Mouse (Mus musculus): ENCODE measurements at regions not wholly inside any gene's neighbourhood (a gene's known extent, or its start where the extent isn't known, plus 50 kb on each side); places are given as distances from the start of the nearest gene placed in this dataset.
A peak's percentile ranks its signal among the peaks of the same experiment; 100 is the strongest.

DNA sequence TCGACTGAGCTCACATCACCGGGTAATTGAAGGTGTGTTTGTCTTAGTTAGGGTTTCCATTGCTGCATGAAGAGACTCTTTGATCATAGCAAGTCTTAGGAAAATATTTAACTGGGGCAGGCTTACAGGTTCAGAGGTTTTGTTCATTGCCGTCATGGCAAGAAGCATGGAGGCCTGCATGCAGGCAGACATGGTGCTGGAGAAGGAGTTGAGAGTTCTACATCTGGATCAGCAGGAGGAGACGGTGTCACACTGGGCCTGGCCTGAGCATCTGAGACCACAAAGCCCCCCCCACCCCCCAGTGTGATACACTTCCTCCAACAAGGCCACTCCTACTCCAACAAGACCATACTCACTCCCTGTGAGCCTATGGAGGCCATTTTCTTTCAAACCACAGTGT, 61.3 kb upstream of the Cyp1b1 start:
- no peak overlapping the region for H3K4me3 ChIP-seq (replicated peaks; ENCODE audit: low read length)
- no peak for ATAC-seq
- no peaks in the 10 kb centered on the region; the same call in 1 of the 2 replicates for H3K27me3 ChIP-seq (replicated peaks; ENCODE audit: control insufficient read depth, insufficient read depth, low read length)
- no peak overlapping the region for H3K9ac ChIP-seq (replicated peaks; ENCODE audit: low read depth, low read length)
- H3K27ac ChIP-seq (ENCODE audit: low read length), result no peak overlapping the region
- peaks cover 5% of the 10 kb centered on the region for H3K4me1 ChIP-seq (replicated peaks; ENCODE audit: control insufficient read depth, insufficient read depth, low read length)
- no peaks in the 10 kb centered on the region for H3K36me3 ChIP-seq (ENCODE audit: control insufficient read depth, insufficient read depth)
- H3K4me2 ChIP-seq (ENCODE audit: low read length), result no peak overlapping the region
- no peaks in the 10 kb centered on the region; the same call in 1 of the 2 replicates for H3K9me3 ChIP-seq (ENCODE audit: control insufficient read depth, low read length)
- 89% methylated on average over 4 of the region's 4 CpGs for WGBS

DNA sequence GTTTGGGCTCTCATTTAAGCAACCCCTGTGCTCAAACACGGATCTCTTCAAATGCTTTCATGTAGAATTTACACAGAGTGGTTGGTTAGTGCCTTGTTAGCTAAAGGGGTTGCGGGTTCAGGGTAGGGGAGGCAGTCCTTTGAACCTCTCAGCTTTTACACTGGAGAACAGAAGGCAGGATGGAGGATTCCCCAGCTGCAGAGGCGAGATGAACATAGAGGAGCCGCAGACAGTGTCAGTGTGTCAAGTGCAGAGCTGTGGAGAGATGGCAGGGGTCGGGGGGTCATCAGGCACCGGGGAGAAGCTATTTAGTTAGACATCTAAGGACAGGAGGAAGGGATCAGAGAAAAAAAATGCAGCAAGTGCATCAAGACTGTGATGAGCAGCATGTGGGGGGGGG, 60.4 kb upstream of the Cyp1b1 start:
- Histone ChIP-seq H3K4me3 (replicated peaks; ENCODE audit: low read length) (no peak overlapping the region), H3K36me3 (ENCODE audit: control insufficient read depth, insufficient read depth) (no peaks in the 10 kb centered on the region)

DNA sequence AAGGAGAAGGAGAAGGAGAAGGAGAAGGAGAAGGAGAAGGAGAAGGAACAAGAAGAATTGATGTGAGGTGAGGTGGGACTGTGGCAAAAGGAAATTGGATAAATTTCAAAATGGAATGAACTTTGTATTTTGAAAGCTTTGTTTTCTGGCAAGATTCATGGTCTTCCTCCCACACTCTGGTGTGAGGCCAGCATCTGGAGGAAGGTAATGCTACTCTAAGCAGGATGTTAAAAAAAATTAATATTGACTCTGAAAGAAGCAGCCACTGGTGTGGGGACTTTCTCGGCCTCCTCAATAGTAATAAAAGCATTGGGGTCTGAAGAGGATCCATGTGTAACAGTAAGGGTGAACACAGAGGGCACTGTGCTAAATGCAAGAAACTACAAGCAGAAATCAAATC, 59.4 kb upstream of the Cyp1b1 start:
- Histone ChIP-seq H3K4me1 (replicated peaks; ENCODE audit: control insufficient read depth, insufficient read depth, low read length) (peaks cover 5% of the 10 kb centered on the region), H3K9ac (replicated peaks; ENCODE audit: low read depth, low read length) (no peak overlapping the region), H3K36me3 (ENCODE audit: control insufficient read depth, insufficient read depth) (no peaks in the 10 kb centered on the region), H3K27me3 (replicated peaks; ENCODE audit: control insufficient read depth, insufficient read depth, low read length) (no peaks in the 10 kb centered on the region; the same call in 1 of the 2 replicates), H3K27ac (ENCODE audit: low read length) (no peak overlapping the region), H3K9me3 (ENCODE audit: control insufficient read depth, low read length) (no peaks in the 10 kb centered on the region), H3K4me2 (ENCODE audit: low read length) (no peak overlapping the region), H3K4me3 (replicated peaks; ENCODE audit: low read length) (no peak overlapping the region)
- no peak for ATAC-seq
- 88% methylated on average over 1 of the region's 1 CpGs for WGBS

More for the DNA sequence above, 60.4 kb upstream of the Cyp1b1 start:
- H3K27ac ChIP-seq (ENCODE audit: low read length), result no peak overlapping the region
- no peak for ATAC-seq
- H3K4me1 ChIP-seq (replicated peaks; ENCODE audit: control insufficient read depth, insufficient read depth, low read length), result peaks cover 5% of the 10 kb centered on the region
- no peaks in the 10 kb centered on the region; the same call in 1 of the 2 replicates for H3K9me3 ChIP-seq (ENCODE audit: control insufficient read depth, low read length)
- H3K4me2 ChIP-seq (ENCODE audit: low read length), result no peak overlapping the region
- H3K27me3 ChIP-seq (replicated peaks; ENCODE audit: control insufficient read depth, insufficient read depth, low read length), result no peaks in the 10 kb centered on the region; the same call in 1 of the 2 replicates
- WGBS, result 83% methylated on average over 6 of the region's 6 CpGs
- no peak overlapping the region for H3K9ac ChIP-seq (replicated peaks; ENCODE audit: low read depth, low read length)

DNA sequence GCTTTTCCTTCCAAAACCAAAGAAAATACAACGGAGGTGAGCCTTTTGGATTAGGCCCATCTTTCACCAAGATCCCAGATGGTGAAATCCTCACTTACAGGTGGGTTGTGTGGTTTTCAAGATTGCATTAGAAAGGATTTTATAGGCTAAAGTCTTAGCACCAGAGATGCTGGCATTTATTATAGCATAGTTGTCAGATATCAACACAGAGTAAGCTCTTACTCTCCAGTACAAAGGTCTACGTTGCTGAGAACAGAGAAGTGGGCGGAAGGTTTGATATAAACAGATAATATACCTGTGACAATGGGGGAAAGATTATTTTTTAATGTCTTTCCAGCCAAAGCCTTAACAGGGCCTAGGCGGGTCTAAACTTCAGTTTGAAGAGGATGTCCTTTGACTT, 57.4 kb upstream of the Cyp1b1 start:
- Histone ChIP-seq H3K27ac (ENCODE audit: low read length) (no peak overlapping the region), H3K27me3 (replicated peaks; ENCODE audit: control insufficient read depth, insufficient read depth, low read length) (no peaks in the 10 kb centered on the region; the same call in 1 of the 2 replicates), H3K36me3 (ENCODE audit: control insufficient read depth, insufficient read depth) (no peaks in the 10 kb centered on the region), H3K9ac (replicated peaks; ENCODE audit: low read depth, low read length) (no peak overlapping the region), H3K4me1 (replicated peaks; ENCODE audit: control insufficient read depth, insufficient read depth, low read length) (peaks cover 5% of the 10 kb centered on the region), H3K9me3 (ENCODE audit: control insufficient read depth, low read length) (no peaks in the 10 kb centered on the region), H3K4me2 (ENCODE audit: low read length) (no peak overlapping the region), H3K4me3 (replicated peaks; ENCODE audit: low read length) (no peak overlapping the region)
- ATAC-seq, result no peak
- WGBS, result 61% methylated on average over 4 of the region's 4 CpGs

DNA sequence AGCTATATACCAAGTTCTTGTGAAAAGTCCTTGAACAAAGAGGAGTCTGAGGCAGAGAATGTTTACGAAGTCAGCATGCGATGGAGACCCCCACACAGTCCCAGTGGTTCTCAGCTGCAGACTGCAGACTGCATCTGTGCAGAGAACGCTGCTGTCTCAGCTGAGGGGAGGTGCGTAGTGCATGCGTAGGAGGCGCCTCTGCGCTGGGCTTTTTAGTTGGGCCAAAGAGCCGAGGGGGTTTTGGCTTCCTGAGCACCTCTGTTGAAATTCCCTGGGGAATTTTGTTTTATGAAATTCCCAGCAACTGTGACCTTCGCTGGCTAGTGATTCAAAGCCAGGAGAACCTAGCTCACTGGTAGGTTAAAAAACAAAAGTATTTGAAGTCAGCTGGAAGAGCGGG, 56.9 kb upstream of the Cyp1b1 start:
- H3K4me2 ChIP-seq (ENCODE audit: low read length), result no peak overlapping the region; the same call in 1 of the 2 replicates
- no peaks in the 10 kb centered on the region for H3K36me3 ChIP-seq (ENCODE audit: control insufficient read depth, insufficient read depth)
- H3K4me1 ChIP-seq (replicated peaks; ENCODE audit: control insufficient read depth, insufficient read depth, low read length), result peaks cover 5% of the 10 kb centered on the region
- H3K4me3 ChIP-seq (replicated peaks; ENCODE audit: low read length), result no peak overlapping the region
- no peak overlapping the region for H3K9ac ChIP-seq (replicated peaks; ENCODE audit: low read depth, low read length)
- no peak overlapping the region for H3K27ac ChIP-seq (ENCODE audit: low read length)
- 11% methylated on average over 10 of the region's 10 CpGs for WGBS
- no peaks in the 10 kb centered on the region; the same call in 1 of the 2 replicates for H3K27me3 ChIP-seq (replicated peaks; ENCODE audit: control insufficient read depth, insufficient read depth, low read length)
- H3K9me3 ChIP-seq (ENCODE audit: control insufficient read depth, low read length), result no peaks in the 10 kb centered on the region
- ATAC-seq, result peak; percentile 63; the same call in 1 of the 2 replicates

DNA sequence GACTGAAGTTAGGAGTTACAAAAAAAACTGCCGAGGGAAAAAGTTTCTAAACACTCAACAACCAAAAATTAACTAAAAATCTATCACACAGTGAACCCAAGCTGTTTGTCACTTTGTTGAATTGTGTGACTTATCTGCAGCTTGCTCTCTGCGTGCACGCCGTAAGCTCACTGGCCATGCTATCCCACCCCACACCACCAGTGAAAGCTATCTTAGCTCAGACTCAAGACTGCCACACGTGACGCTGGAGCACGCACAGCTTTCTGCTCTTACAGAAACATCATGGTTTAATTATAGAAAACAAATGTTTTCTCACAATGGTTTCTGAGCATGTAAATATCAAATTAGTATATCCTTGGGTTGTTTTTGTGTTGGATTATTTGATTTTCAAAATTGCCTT, 56.0 kb upstream of the Cyp1b1 start:
- ATAC-seq, result no peak
- Histone ChIP-seq H3K9ac (replicated peaks; ENCODE audit: low read depth, low read length) (no peak overlapping the region), H3K4me3 (replicated peaks; ENCODE audit: low read length) (no peak overlapping the region), H3K36me3 (ENCODE audit: control insufficient read depth, insufficient read depth) (no peaks in the 10 kb centered on the region), H3K4me1 (replicated peaks; ENCODE audit: control insufficient read depth, insufficient read depth, low read length) (peaks cover 5% of the 10 kb centered on the region), H3K27ac (ENCODE audit: low read length) (no peak overlapping the region), H3K9me3 (ENCODE audit: control insufficient read depth, low read length) (no peaks in the 10 kb centered on the region), H3K4me2 (ENCODE audit: low read length) (no peak overlapping the region), H3K27me3 (replicated peaks; ENCODE audit: control insufficient read depth, insufficient read depth, low read length) (no peaks in the 10 kb centered on the region; the same call in 1 of the 2 replicates)
- WGBS, result 80% methylated on average over 7 of the region's 7 CpGs

DNA sequence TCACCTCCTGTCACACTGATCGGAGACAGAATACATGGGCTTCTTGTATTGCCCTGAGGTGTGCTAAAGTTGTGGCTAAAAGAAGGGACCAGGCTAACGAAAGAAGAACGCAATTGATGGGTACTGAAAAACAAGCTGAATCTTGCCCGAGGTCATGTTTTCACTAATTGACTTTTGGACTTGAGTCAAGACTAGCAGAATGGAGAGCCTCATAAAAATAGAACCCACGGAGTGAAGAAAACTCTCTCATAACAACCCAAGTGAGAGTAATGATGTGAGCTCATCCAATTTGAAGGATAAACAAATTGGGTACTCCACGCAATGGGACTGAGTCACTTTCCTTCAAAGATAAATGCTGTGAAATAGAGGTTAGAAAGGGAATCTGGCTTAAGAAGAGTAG, 55.0 kb upstream of the Cyp1b1 start:
- H3K27ac ChIP-seq (ENCODE audit: low read length), result no peak overlapping the region
- H3K9me3 ChIP-seq (ENCODE audit: control insufficient read depth, low read length), result no peaks in the 10 kb centered on the region
- WGBS, result 54% methylated on average over 6 of the region's 6 CpGs
- H3K36me3 ChIP-seq (ENCODE audit: control insufficient read depth, insufficient read depth), result no peaks in the 10 kb centered on the region
- no peak overlapping the region for H3K4me2 ChIP-seq (ENCODE audit: low read length)
- H3K27me3 ChIP-seq (replicated peaks; ENCODE audit: control insufficient read depth, insufficient read depth, low read length), result no peaks in the 10 kb centered on the region; the same call in 1 of the 2 replicates
- no peak for ATAC-seq
- peaks cover 5% of the 10 kb centered on the region for H3K4me1 ChIP-seq (replicated peaks; ENCODE audit: control insufficient read depth, insufficient read depth, low read length)
- no peak overlapping the region for H3K4me3 ChIP-seq (replicated peaks; ENCODE audit: low read length)
- no peak overlapping the region for H3K9ac ChIP-seq (replicated peaks; ENCODE audit: low read depth, low read length)

DNA sequence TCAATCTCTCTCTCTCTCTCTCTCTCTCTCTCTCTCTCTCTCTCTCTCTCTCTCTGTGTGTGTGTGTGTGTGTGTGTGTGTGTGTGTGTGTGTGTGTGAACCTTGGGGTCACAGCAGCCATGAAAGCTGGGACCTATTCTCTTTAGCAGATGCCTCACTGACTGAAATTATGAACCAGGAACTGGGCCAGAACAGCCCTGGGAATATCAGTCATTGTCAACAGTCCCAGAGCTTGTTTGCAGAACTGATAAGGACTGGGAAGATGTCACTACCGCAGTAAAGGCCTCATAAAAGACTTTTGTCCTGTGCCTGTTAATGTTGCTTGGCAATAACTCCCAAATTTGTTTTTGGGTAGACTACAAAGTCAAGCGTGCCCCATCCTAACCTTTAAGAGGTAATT, 53.2 kb upstream of the Cyp1b1 start:
- no peak overlapping the region for H3K4me3 ChIP-seq (replicated peaks; ENCODE audit: low read length)
- H3K27me3 ChIP-seq (replicated peaks; ENCODE audit: control insufficient read depth, insufficient read depth, low read length), result no peaks in the 10 kb centered on the region
- no peak overlapping the region for H3K4me2 ChIP-seq (ENCODE audit: low read length)
- 79% methylated on average over 2 of the region's 2 CpGs for WGBS
- no peak for ATAC-seq
- peaks cover 5% of the 10 kb centered on the region for H3K4me1 ChIP-seq (replicated peaks; ENCODE audit: control insufficient read depth, insufficient read depth, low read length)
- H3K36me3 ChIP-seq (ENCODE audit: control insufficient read depth, insufficient read depth), result no peaks in the 10 kb centered on the region
- no peaks in the 10 kb centered on the region for H3K9me3 ChIP-seq (ENCODE audit: control insufficient read depth, low read length)
- H3K27ac ChIP-seq (ENCODE audit: low read length), result no peak overlapping the region
- no peak overlapping the region for H3K9ac ChIP-seq (replicated peaks; ENCODE audit: low read depth, low read length)

DNA sequence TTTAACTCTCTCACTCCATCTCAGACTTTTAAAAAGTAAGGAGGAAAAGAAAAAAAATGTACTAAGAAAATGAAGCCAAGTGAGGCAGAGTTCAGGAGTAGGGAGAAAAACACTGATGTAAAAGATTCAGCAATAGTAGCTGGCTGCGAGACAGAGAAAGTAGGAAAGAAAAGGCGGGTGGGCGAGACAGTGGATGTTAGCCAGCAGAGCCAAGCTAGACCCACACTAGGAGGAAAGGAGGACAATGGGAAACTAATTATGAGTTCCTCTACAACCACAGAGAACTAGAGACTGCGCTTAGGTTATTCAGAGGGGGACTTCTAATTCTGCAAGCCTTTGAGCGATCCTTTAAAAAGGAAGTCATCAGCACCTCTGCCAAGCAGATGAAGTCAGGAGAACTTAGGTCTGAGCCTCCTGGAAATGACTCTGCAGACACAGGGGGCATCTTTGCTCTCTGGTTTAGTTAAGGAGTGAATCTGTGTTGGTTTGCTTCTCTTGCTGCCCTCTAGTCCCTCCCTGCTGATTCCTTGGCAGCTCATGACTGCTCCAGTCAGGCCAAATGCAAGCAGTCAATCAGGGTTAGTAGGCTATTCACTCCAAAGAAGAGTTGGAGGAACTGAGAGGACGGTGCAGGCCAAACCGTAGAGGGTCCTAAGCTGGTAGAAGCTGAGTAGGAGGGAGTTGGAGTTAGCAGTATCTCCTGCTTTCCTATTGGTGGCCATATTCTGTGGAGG, 50.4 kb upstream of the Cyp1b1 start:
- Histone ChIP-seq H3K27ac (ENCODE audit: low read length) (peak overlapping the region; percentile 49; the same call in 1 of the 2 replicates), H3K9ac (replicated peaks; ENCODE audit: low read depth, low read length) (no peak overlapping the region), H3K27me3 (replicated peaks; ENCODE audit: control insufficient read depth, insufficient read depth, low read length) (no peaks in the 10 kb centered on the region), H3K4me2 (ENCODE audit: low read length) (no peak overlapping the region), H3K4me1 (replicated peaks; ENCODE audit: control insufficient read depth, insufficient read depth, low read length) (no peaks in the 10 kb centered on the region), H3K36me3 (ENCODE audit: control insufficient read depth, insufficient read depth) (no peaks in the 10 kb centered on the region), H3K4me3 (replicated peaks; ENCODE audit: low read length) (no peak overlapping the region), H3K9me3 (ENCODE audit: control insufficient read depth, low read length) (0 out of 2 replicates have a peak, but pooled peaks cover 1% of the 10 kb centered on the region)
- WGBS, result 63% methylated on average over 7 of the region's 7 CpGs
- peak; percentile 72; the same call in 1 of the 2 replicates for ATAC-seq

Data from forebrain, embryonic 16.5 days (tissue).